Mouse (Mus musculus): Measurements from ENCODE around the gene Olfr718-ps1.

Gene Olfr718-ps1

DNA sequence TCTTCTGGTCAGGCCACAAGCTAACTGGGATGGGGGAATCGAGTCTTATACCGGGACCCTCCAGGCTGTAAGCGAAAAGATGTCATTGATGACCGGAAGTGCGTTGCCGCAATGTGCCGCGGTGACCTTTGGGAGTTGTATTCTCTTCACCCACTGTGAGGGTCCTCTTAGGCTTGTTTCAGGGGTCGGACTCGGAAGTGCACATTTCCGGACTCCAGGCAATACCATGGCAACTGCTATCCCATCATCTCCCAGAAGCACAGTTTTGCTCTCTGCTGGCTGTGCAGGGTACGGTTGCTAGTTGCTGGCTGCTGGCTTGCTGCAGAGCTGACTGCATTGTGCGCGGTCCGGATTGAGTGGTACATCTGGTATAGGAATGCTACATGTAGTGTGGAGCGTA is 18.3 kb downstream of the Olfr718-ps1 start:
- no peak for DNase-seq (ENCODE audit: low spot score in 2 of 2)

DNA sequence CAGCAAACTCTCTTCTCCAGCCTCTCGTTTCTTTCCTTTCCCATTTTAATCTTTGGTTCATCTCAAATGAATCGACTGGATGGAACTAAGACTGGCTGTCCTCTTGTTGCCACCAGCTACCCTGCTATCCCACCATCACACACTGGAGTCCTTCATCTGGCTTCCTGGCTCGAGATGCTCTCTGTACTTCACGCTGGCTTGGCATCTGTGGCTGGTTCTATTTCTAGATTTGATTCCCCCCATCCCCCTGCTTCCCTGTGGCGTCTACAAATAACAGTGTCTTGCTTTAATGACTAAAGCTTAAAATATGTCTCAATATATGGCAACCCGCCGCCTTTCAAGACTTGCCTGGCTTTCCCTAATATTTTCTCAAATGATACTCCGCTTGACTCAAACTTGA is 19.5 kb downstream of the Olfr718-ps1 start:
- DNase-seq (ENCODE audit: low spot score in 2 of 2) = no peak

GRCm38 (mm10) chr5:143126908-143127307 is 20.5 kb downstream of the Olfr718-ps1 start:
- DNase-seq (ENCODE audit: low spot score in 2 of 2) = no peak

DNA sequence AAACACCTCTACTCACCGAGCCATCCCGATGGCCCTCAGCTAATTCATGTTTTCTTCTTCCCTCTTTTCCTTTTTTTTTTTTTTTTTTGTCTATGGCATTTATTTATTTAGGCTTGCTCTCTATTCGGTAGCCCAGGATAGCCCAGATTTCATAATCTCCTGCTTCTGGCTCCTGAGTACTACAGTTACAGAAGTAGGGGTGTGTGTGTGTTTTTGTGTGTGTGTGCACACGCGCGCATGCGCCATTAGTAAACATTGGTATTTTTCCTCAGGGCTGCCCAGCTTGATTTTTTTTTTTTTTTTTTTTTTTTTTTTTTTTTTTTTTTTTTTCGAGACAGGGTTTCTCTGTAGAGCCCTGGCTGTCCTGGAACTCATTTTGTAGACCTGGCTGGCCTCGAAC is 21.3 kb downstream of the Olfr718-ps1 start:
- DNase-seq (ENCODE audit: low spot score in 2 of 2) = no peak

DNA sequence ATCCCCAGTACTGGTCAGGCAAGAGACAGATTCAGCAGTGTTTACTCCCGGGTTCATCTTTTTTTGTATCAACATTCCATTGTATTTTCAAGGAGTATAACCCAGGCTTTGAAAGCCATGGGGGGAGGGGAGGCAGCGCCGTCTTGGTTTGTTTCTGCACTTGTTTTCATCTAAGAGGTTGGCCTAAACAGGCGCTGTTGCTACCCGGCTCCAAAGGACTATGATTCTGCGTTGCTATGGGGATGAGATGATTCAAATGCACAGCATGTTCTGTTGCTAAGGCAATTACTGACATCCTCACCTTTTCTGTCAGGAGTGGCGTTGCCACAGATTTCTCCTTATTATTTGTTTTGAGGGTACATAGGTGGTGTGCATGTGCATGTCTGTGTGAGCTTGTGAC is 21.8 kb downstream of the Olfr718-ps1 start:
- DNase-seq (ENCODE audit: low spot score in 2 of 2) = no peak

DNA sequence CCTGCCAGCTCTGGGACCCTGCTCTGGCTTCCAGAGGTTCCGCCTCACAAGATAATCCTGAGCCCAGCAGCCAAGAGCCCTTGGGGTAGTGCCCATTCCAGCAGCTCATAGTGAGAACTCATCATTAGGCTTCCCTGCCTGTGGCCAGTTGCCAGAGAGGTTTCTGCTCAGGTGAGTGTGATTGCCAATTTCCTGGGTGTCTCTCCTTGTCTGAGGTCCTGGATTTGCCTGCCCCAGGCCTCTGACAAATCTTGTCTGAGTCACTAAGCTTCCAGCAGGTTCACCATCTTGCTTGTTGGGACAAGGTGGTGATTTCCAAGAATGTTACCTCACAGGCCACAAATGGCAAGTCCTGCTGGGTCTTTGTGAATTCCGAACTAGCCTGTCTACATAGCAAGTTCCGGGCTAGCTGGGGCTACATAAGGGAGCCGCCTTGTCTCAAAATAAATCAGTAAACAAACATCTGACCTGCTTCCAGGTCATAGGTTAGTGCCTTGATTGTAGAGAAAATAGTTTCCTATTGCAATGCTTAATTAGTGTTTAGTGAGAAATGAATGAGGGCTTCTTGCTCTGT is 22.5 kb downstream of the Olfr718-ps1 start:
- no peak for DNase-seq (ENCODE audit: low spot score in 2 of 2)

DNA sequence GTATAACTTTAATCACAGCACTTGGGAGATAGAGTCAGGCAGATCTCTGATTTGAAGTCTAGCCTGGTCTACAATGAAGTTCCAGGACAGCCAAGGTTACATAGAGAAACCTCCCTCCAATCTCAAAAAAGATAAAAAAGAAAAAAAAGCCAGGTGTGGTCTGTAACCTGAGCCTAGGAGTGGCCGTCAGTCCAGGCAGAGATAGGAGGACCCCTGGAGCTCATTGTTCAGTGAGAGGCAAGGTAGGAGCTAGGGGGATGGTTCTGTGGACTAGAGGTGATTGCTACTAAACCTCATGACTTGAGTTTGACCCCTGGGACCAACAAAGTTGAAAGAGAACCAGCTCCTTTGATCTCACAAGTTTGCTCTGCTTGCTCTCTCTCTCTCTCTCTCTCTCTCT is 24.7 kb downstream of the Olfr718-ps1 start:
- no peak for DNase-seq (ENCODE audit: low spot score in 2 of 2)

- no peak for DNase-seq (ENCODE audit: low spot score in 2 of 2)
These were observed 25.3 kb downstream of the Olfr718-ps1 start for GRCm38 (mm10) chr5:143122125-143122524.

- DNase-seq (ENCODE audit: low spot score in 2 of 2) = peak; percentile 95 to 97
These were observed 34.8 kb downstream of the Olfr718-ps1 start, which contains the start of gene Rnf216 for GRCm38 (mm10) chr5:143112281-143113246. Gene Rnf216, minus strand, starts transcription at chr5:143112994.

DNA sequence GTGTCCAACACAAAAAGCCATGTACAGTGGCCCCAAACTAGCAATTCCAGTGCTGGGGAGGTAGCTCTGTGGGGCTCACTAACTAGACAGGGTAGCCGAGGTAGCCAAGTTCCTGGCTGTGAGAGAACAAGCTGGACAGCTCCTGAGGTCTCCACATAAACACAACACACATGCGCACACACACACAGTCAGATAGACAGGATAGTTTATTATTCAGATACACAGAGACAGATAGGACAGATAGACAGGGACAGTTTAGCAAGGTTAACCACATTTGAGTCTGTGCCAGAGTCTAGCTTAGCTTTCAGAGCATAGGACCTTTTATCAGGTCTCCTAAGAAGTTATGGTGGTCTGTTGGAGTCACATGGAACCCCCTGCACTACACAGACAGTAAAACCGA is 40.5 kb downstream of the Olfr718-ps1 start:
- no peak for DNase-seq (ENCODE audit: low spot score in 2 of 2)

DNA sequence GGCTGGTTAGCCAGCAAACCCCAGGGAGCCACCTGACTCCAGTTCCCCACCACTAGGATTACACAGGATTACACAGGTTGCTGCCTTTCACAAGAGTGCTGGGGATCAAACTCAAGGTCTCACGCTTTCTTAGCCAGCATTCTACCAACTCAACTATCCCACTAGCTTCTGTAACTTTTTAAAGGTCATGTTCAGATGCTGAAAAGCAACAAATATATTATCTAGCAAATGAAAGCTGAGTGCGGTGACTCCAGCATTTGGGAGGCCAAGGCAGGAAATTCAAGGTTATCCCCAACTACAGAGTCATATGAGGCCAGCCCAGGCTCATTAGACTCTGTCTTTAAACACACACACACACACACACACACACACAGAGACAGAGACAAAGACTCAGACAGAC is 44.1 kb downstream of the Olfr718-ps1 start:
- DNase-seq (ENCODE audit: low spot score in 2 of 2) = no peak

DNA sequence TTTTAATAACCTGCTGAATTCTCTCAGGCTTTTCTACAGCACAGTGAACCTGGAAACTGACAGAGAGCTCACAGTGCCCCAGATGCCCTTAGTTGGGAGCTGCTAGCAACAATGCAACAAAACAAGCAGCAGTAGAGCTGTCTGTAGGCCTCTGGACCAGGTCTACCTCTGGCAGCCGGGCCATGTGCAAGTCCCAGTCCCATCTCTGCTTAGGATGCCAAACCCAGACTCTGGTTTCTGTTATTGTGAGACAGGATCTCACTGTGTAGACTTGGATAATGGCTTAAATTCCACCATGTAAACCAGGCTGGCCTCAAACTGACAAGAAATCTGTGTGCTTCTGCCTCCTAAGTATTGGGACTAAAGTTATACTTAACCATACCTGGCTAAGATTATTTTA is 45.8 kb downstream of the Olfr718-ps1 start:
- DNase-seq (ENCODE audit: low spot score in 2 of 2) = no peak

- DNase-seq (ENCODE audit: low spot score in 2 of 2) = no peak
These were observed 52.1 kb downstream of the Olfr718-ps1 start for GRCm38 (mm10) chr5:143095256-143095655.

DNA sequence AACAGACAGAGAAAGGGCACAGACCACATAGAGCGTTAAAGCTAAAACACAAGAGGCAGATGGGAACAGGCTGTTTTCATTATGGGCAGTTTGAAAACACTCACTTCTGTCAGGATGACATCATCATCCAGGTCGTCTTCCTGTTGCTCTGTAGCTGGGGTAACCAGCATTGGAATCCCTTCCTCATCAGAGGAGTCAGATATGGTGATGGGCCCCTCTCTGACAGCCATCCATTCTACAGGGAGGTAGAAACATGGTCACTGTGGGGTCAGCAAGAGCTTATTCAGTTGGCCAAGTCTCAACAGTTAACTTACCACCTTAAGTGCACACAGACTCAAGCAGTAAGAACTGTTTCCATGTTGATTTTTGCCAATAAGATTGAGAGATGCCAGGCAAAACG is 54.5 kb downstream of the Olfr718-ps1 start:
- no peak for DNase-seq (ENCODE audit: low spot score in 2 of 2)

DNA sequence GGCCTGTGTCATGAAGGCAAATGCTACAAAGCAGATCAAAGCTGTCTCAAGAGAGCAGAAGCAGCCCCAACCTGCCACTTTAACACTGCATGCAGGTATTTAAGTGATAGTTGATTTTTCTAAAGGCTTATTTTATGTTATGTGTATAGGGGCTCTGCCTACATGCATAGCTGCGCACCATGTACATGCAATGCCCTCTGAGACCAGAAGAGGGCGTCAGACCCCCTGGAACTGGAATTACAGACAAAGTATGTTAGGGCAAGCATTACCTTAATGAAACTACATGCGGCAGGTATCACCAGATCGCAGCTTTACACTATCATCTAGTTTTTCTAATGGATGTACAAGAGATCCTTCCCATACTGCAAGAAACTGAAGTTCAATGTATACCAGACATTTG is 62.5 kb downstream of the Olfr718-ps1 start:
- no peak for DNase-seq (ENCODE audit: low spot score in 2 of 2)

All from heart, adult 9 months (tissue).